Mouse (Mus musculus) ES-E14 (cell line): Measurements from ENCODE around the gene Btrc. TPM values are rescaled to one million over a fixed set of nuclear protein-coding genes. Genes with fewer than 3 reads are reported as not detected.

Source experiments
- DNase-seq: peaks from one replicate; pipeline ENCODE4 v3.0.0-alpha.2; 2013; ENCODE audit warnings: low read depth, low spot score
- H3K27ac ChIP-seq: 2 replicates; pipeline ENCODE4 v1.5.1; 2012; ENCODE audit warnings: low read depth, mild to moderate bottlenecking, low read length, moderate library complexity, mixed read lengths; ENCODE audit not compliant: poor library complexity, insufficient read depth, severe bottlenecking
- H3K36me3 ChIP-seq: 2 replicates; pipeline ENCODE4 v1.6.1; 2012; ENCODE audit warnings: mild to moderate bottlenecking, low read length, moderate library complexity, mixed read lengths; ENCODE audit not compliant: control insufficient read depth, poor library complexity, insufficient read depth, severe bottlenecking
- H3K4me1 ChIP-seq, 2 experiments: fragments of 150-350 bp in 1 of 2; sonication (generic) in 1 of 2; 2 replicates each; pipeline ENCODE4 v1.6.1; 2012; ENCODE audit warnings: low read length in 2 of 2, mild to moderate bottlenecking in 1 of 2, mixed read lengths in 1 of 2; ENCODE audit not compliant: control insufficient read depth in 2 of 2, insufficient read depth in 2 of 2, poor library complexity in 1 of 2
- H3K4me3 ChIP-seq, 2 experiments: fragments of 150-350 bp in 1 of 2; sonication (generic) in 1 of 2; 2 replicates each; pipeline ENCODE4 v1.5.1; 2012; ENCODE audit warnings: low read length in 2 of 2, low read depth in 1 of 2, mild to moderate bottlenecking in 1 of 2, mixed read lengths in 1 of 2; ENCODE audit not compliant: insufficient read depth in 1 of 2, poor library complexity in 1 of 2, severe bottlenecking in 1 of 2
- H3K9ac ChIP-seq: 2 replicates; pipeline ENCODE4 v1.6.1; 2012; ENCODE audit warnings: low read depth, mild to moderate bottlenecking, low read length, mixed read lengths; ENCODE audit not compliant: poor library complexity, insufficient read depth, severe bottlenecking
- H3K9me3 ChIP-seq: fragments of 150-350 bp; sonication (generic); 2 replicates; pipeline ENCODE4 v1.6.1; 2012; ENCODE audit warnings: low read depth, mild to moderate bottlenecking, low read length; ENCODE audit not compliant: control insufficient read depth, insufficient read depth
- CHD2 ChIP-seq: IDR thresholded peaks from 2 replicates; pipeline ENCODE4 v1.6.1; 2014; ENCODE audit warnings: mild to moderate bottlenecking, low read depth, low read length, inconsistent platforms
- HCFC1 ChIP-seq: IDR thresholded peaks from 2 replicates; pipeline ENCODE4 v1.6.1; 2012; ENCODE audit warnings: low read length, inconsistent platforms, borderline replicate concordance; ENCODE audit not compliant: insufficient read depth
- MAFK ChIP-seq: IDR thresholded peaks from 2 replicates; pipeline ENCODE4 v1.6.1; 2014; ENCODE audit warnings: mild to moderate bottlenecking, low read depth, low read length, inconsistent platforms; ENCODE audit not compliant: insufficient read depth
- ZC3H11A ChIP-seq: IDR thresholded peaks from 2 replicates; pipeline ENCODE4 v1.6.1; 2012; ENCODE audit warnings: low read depth, mild to moderate bottlenecking, inconsistent platforms, low read length, borderline replicate concordance
- ZNF384 ChIP-seq: IDR thresholded peaks from 2 replicates; pipeline ENCODE4 v1.6.1; 2012; ENCODE audit warnings: low read depth, low read length, inconsistent platforms
- in situ Hi-C, 2 experiments: fragments of 600-800 bp; cut with MboI; formaldehyde crosslinking; loops; one replicate each; pipeline ENCODE4 v1.15.1; 2025; ENCODE audit warnings: low sequenced_read_pairs in 2 of 2, inconsistent platforms in 1 of 2; ENCODE audit not compliant: unreplicated experiment in 2 of 2
- total RNA-seq: library from RNA; depleted of rRNA; stranded (reverse); fragments of 300-350 nt; gene quantifications from 2 replicates; pipeline ENCODE4 v1.2.3, GENCODE M21; 2012

The Btrc gene
- total RNA-seq, 1 experiment: 17.4 TPM

GRCm38 (mm10) chr19:45573033-45573432 is 209.5 kb downstream of the Btrc start:
- Histone ChIP-seq H3K27ac (no peak overlapping the region), H3K36me3 (no peaks in the 10 kb centered on the region), H3K9me3 (no peaks in the 10 kb centered on the region), H3K4me3 (no peak overlapping the region), H3K9ac (no peak overlapping the region; the same call in 1 of the 2 replicates), H3K4me1 (peaks cover 0 to 12% of the 10 kb centered on the region in 2 experiments; a peak in 1 of 4 replicates)
- in situ Hi-C loops: loop anchor here in 1 of 2 experiments (10.0 kb wide), 1 partner anchor 172 kb away; the partner anchor contains the start of genes Fgf8 and Npm3
- no peak for DNase-seq
- TF ChIP-seq ZC3H11A: no peak
- no peak for TF ChIP-seq CHD2
- TF ChIP-seq ZNF384: no peak
- no peak for TF ChIP-seq HCFC1
- no peak for TF ChIP-seq MAFK

DNA sequence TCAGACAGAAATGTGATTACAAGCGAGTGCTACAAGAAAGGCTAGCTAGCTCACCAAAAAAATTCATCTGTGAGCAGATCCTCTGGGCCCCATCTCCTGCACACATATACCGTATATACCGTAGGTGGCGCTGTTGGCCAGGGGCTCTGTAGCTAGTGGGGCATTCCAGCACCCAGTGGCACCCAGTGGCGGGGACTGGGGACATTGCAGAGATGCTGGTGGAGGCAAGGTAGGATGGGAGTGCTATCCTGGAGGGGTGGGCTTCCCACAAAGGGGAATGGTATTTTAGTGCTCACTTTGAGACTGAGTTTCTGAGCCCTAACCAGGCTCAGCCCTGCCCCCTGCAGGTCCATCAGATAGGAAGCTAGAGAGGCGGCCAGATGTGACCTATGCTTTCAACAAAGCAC is 210.3 kb downstream of the Btrc start:
- H3K27ac ChIP-seq: no peak overlapping the region
- no peak overlapping the region for H3K4me3 ChIP-seq
- peaks cover 0 to 13% of the 10 kb centered on the region in 2 experiments; a peak in 1 of 4 replicates for H3K4me1 ChIP-seq
- H3K36me3 ChIP-seq: peaks cover 6% of the 10 kb centered on the region; the same call in 1 of the 2 replicates
- peak; percentile 57 for DNase-seq
- H3K9ac ChIP-seq: no peak overlapping the region
- TF ChIP-seq ZNF384: no peak
- TF ChIP-seq CHD2: no peak
- no peak for TF ChIP-seq HCFC1
- TF ChIP-seq ZC3H11A: no peak
- TF ChIP-seq MAFK: no peak
- no peaks in the 10 kb centered on the region for H3K9me3 ChIP-seq
- in situ Hi-C loops: loop anchor here in 1 of 2 experiments (10.0 kb wide), 1 partner anchor 171 kb away; the partner anchor contains the start of genes Fgf8 and Npm3

DNA sequence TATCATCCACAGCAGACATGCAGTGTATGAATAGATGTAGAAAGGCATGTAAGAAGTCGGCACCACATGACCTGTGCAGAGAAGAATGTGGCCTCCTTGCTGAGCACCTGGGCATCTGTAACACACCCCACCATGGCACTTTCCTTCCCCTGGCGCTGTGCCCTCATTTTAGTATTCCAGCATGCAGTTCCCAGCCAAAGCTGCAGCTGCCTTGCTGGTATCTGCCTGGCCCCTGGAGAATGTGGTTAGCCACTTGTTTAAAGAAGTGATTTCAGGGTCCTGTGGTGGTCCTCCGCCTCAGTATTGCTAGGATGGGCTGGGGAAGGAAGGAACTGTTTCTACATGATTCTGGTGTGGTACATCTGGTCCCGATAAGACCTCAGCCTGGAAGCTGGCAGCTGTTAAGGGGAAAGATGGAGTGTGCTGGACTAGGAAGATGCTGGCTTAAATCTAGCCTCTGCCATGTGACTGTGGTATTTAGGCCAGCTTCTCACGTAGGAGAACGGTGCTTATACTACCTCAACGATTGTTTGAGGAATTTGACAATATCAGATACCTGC is 210.9 kb downstream of the Btrc start:
- H3K36me3 ChIP-seq: peaks cover 10% of the 10 kb centered on the region; the same call in 1 of the 2 replicates
- TF ChIP-seq CHD2 (no peak), HCFC1 (no peak), MAFK (no peak), ZC3H11A (no peak), ZNF384 (no peak)
- H3K9ac ChIP-seq: no peak overlapping the region
- no peak overlapping the region for H3K4me3 ChIP-seq
- in situ Hi-C loops: loop anchor here in 1 of 2 experiments (10.0 kb wide), 1 partner anchor 170 kb away; the partner anchor contains the start of genes Fgf8 and Npm3
- peaks cover 0 to 18% of the 10 kb centered on the region in 2 experiments; a peak in 1 of 4 replicates for H3K4me1 ChIP-seq
- no peak overlapping the region for H3K27ac ChIP-seq
- H3K9me3 ChIP-seq: no peaks in the 10 kb centered on the region
- no peak for DNase-seq

DNA sequence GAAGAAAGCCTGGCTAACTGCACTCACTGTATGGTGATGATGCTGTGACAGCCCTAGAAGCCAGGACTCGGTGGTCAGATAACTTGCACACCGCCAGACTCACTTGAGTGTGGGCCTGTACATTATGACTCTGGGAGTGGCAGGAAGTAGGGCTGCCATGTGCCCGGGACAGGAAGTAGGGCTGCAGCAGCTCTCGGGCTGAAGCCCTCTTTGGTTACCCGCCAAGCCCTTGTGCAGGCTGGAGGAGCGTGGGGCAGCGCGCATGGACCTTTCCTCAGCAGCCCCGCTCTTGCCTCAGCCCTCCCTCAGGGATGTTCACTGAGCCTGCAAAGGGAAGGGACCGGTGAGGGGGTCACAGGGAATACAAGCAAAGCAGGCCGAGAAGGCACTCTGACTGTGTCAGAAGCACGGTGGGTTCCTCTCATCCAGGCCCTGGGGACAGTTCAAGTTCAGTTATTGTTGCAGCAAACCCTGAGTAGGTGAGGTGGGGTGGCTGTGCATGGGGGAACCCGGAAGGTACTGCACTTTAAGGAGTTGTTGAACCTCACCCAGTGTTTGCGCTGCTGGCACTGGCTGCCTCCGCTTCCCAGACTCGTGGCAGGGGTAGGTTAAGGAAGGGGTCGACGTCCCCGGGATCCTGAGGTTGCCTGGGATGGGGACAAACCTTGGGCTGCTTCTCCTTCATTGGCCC is 211.6 kb downstream of the Btrc start:
- Histone ChIP-seq H3K4me1 (peaks cover 0 to 19% of the 10 kb centered on the region in 2 experiments; a peak in 1 of 4 replicates), H3K9ac (no peak overlapping the region), H3K27ac (no peak overlapping the region), H3K4me3 (no peak overlapping the region), H3K36me3 (peaks cover 10% of the 10 kb centered on the region; the same call in 1 of the 2 replicates), H3K9me3 (no peaks in the 10 kb centered on the region)
- DNase-seq: no peak
- in situ Hi-C loops: loop anchor here in 1 of 2 experiments (10.0 kb wide), 1 partner anchor 170 kb away; the partner anchor contains the start of genes Fgf8 and Npm3
- no peak for TF ChIP-seq MAFK
- no peak for TF ChIP-seq HCFC1
- TF ChIP-seq ZC3H11A: no peak
- no peak for TF ChIP-seq CHD2
- no peak for TF ChIP-seq ZNF384
